Comparison of ENCODE assay signal across 11 mouse cellular contexts in the genomic region with DNA sequence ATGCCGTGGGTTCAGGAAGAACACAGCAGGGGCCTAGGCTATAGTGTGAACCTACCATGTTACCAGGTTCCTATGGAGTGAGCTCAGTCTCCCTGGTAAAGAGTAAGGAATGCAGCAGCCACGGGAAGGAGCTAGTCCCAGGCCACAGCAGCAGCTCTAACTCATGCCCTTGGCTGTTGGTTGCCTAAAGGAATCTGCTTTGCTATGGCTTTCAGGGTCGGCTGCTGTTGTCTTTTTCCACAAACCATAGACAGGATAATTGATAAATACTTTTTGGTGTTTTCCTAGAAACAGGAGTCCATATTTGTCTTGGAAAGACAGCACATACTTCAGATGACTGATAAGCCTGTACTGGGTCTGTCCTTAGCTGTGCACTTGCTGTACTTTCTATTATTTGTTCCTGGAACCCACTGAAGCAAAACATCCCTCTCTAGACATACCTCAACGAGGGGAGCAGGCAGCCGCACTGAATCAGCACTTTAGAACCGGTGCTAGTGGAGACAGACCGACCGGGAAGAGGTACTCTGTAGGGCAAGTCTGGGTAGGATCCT.
A peak's percentile ranks its signal among the peaks of the same experiment; 100 is the strongest.
DNase-seq lines count a peak whose midpoint lies in the region; ATAC-seq and TF ChIP-seq lines count a peak whose summit lies in the region.
"Had no signal": no experiment of that assay in that cellular context is flagged by ENCODE, and none has a peak within 500 bp of the region (broad histone marks: within the 10 kb centered on the region; RNA-seq: fewer than 3 reads in every experiment).

No protein-coding gene starts in this region.

- no peak overlapping the region for H3K9ac ChIP-seq in forebrain, embryonic 14.5 days (ENCODE audit: low read length)
- H3K9ac ChIP-seq: forebrain, embryonic 13.5 days; hindbrain, embryonic 13.5 days had no signal

- TF ChIP-seq CTCF in testis, adult 2 months (IDR thresholded peaks at IDR 0.05; ENCODE audit: control insufficient read depth, insufficient read depth, insufficient replicate concordance, low read depth, low read length): no peak

- H3K4me2 ChIP-seq in forebrain, embryonic 14.5 days (ENCODE audit: low read length): no peak overlapping the region
- H3K4me2 ChIP-seq: forebrain, embryonic 13.5 days; hindbrain, embryonic 13.5 days had no signal

- intact Hi-C loops in heart, postnatal 25 days (cut with DNase I): loop anchor here (5.0 kb wide), 1 partner anchor 33 kb away; no protein-coding TSS in a partner anchor

- H3K4me3 ChIP-seq in heart, embryonic 10.5 days: no peak overlapping the region
- no peak overlapping the region for H3K4me3 ChIP-seq in testis, adult 2 months (ENCODE audit: control insufficient read depth, low read depth, low read length)
- no peak overlapping the region for H3K4me3 ChIP-seq in forebrain, embryonic 14.5 days (ENCODE audit: low read depth, low read length)
- H3K4me3 ChIP-seq: forebrain, embryonic 13.5 days; hindbrain, embryonic 13.5 days had no signal

- H3K4me1 ChIP-seq in heart, embryonic 10.5 days: peaks cover 35% of the 10 kb centered on the region
- H3K4me1 ChIP-seq in testis, adult 2 months (ENCODE audit: control insufficient read depth, insufficient read depth, low read length): peaks cover 2% of the 10 kb centered on the region; the same call in 1 of the 2 replicates
- H3K4me1 ChIP-seq in forebrain, embryonic 14.5 days (ENCODE audit: control insufficient read depth, insufficient read depth, low read length): no peaks in the 10 kb centered on the region

- ATAC-seq in forebrain, embryonic 14.5 days: no peak
- ATAC-seq: forebrain, embryonic 13.5 days had no signal

- peak overlapping the region; percentile 70; the same call in 1 of the 2 replicates for H3K27ac ChIP-seq in heart, embryonic 10.5 days
- peak overlapping the region; percentile 74 for H3K27ac ChIP-seq in testis, adult 2 months (ENCODE audit: control insufficient read depth, insufficient read depth, low read depth, low read length)
- H3K27ac ChIP-seq in forebrain, embryonic 14.5 days (ENCODE audit: low read depth, low read length): no peak overlapping the region
- H3K27ac ChIP-seq: forebrain, embryonic 13.5 days; hindbrain, embryonic 13.5 days had no signal

- no peak for TF ChIP-seq POLR2A in testis, adult 2 months (IDR thresholded peaks at IDR 0.05; ENCODE audit: control insufficient read depth, low read depth, low read length)

- 31% methylated on average over 8 of the region's 8 CpGs for WGBS in heart, embryonic 10.5 days
- 85% methylated on average over 8 of the region's 8 CpGs for WGBS in forebrain, embryonic 14.5 days

- H3K36me3 ChIP-seq in heart, embryonic 10.5 days: no peaks in the 10 kb centered on the region
- H3K36me3 ChIP-seq in testis, adult 2 months (ENCODE audit: control insufficient read depth, insufficient read depth, low read length): no peaks in the 10 kb centered on the region
- no peaks in the 10 kb centered on the region for H3K36me3 ChIP-seq in forebrain, embryonic 14.5 days (ENCODE audit: control insufficient read depth, insufficient read depth, low read length)

- H3K9me3 ChIP-seq in heart, embryonic 10.5 days: no peaks in the 10 kb centered on the region
- H3K9me3 ChIP-seq in forebrain, embryonic 14.5 days (replicated peaks; ENCODE audit: control insufficient read depth, low read length): no peaks in the 10 kb centered on the region
- H3K9me3 ChIP-seq: forebrain, embryonic 13.5 days; hindbrain, embryonic 13.5 days had no signal

- no peaks in the 10 kb centered on the region for H3K27me3 ChIP-seq in heart, embryonic 10.5 days (ENCODE audit: insufficient read depth, poor library complexity, severe bottlenecking)
- H3K27me3 ChIP-seq in testis, adult 2 months (ENCODE audit: control insufficient read depth, insufficient read depth, low read length): no peaks in the 10 kb centered on the region
- H3K27me3 ChIP-seq in forebrain, embryonic 14.5 days (replicated peaks; ENCODE audit: control insufficient read depth, insufficient read depth, low read length): no peaks in the 10 kb centered on the region
- H3K27me3 ChIP-seq: forebrain, embryonic 13.5 days; hindbrain, embryonic 13.5 days had no signal

- DNase-seq in heart, embryonic 10.5 days (ENCODE audit: low spot score): no peak
- DNase-seq in heart, postnatal 25 days (ENCODE audit: low spot score): no peak
- no peak for DNase-seq in testis, postnatal 14 days (ENCODE audit: low spot score)
- peak; percentile 41 to 64 for DNase-seq in kidney, postnatal 4 days
- no peak for DNase-seq in forebrain, embryonic 14.5 days (ENCODE audit: low spot score)
- DNase-seq in right cerebral cortex, adult 18-20 months: no peak
- no peak for DNase-seq in layer of hippocampus, postnatal 10 days (ENCODE audit: low spot score in 2 of 2)
- DNase-seq: cerebellum, adult 2 months had no signal

Comparison
In these comparisons a context has a peak if more than half of its experiments do, and no peak if none do; other contexts are left out.
1. DNase-seq: peak in kidney, postnatal 4 days (2 of 2); none in heart, embryonic 10.5 days (single experiment), heart, postnatal 25 days (single experiment), testis, postnatal 14 days (single experiment), forebrain, embryonic 14.5 days (single experiment), right cerebral cortex, adult 18-20 months (single experiment) and layer of hippocampus, postnatal 10 days (0 of 2).